Mouse (Mus musculus) stomach, postnatal 0 days (tissue): Measurements from ENCODE around the gene Plekha7.

ENCODE experiments used
- CTCF ChIP-seq: IDR thresholded peaks from 2 replicates; pipeline ENCODE4 v1.5.1; 2016; ENCODE audit warnings: antibody characterized with exemption, low read depth, mild to moderate bottlenecking, moderate library complexity
- EP300 ChIP-seq: optimal IDR thresholded peaks from 2 replicates; pipeline ENCODE3; 2016; ENCODE audit warnings: antibody characterized with exemption

- no peak for TF ChIP-seq CTCF
- no peak for TF ChIP-seq EP300
Measured at GRCm38 (mm10) chr7:116122981-116123596, 185.1 kb downstream of the Plekha7 start.
